In the genomic region with DNA sequence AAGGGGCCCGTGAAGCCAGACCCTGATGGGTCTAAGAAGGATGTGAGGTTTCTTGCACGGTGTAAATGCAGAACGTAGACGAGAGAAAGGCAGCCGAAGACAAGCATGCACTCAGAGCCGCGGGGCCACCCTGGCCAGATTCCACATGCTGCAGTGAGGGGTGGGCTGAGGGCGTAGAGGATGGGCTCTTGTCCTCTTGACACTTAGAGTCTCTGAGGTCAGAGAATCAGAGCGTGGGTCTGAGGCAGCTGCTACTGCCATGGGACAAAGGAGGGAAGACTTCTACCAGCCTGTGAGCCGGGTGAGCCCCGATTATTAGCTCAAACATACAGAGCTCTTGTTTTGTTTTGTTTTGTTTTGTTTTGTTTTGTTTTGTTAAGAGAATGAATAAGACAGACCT, we compare ENCODE assay signal across 10 mouse cellular contexts. TPM values are rescaled to one million over a fixed set of nuclear protein-coding genes. Genes with fewer than 3 reads are reported as not detected.
DNase-seq lines count a peak whose midpoint lies in the region; ATAC-seq and TF ChIP-seq lines count a peak whose summit lies in the region.
"Had no signal": no experiment of that assay in that cellular context is flagged by ENCODE, and none has a peak within 500 bp of the region (broad histone marks: within the 10 kb centered on the region; RNA-seq: fewer than 3 reads in every experiment).

No protein-coding gene starts in this region.

- 37% methylated on average over 11 of the region's 11 CpGs for WGBS in heart, embryonic 13.5 days
- 1% methylated on average over 11 of the region's 11 CpGs for WGBS in forebrain, postnatal 0 days
- 5% methylated on average over 11 of the region's 11 CpGs for WGBS in midbrain, embryonic 13.5 days

- TF ChIP-seq CTCF in forebrain, postnatal 0 days (IDR thresholded peaks at IDR 0.05; ENCODE audit: low read depth): no peak

- DNase-seq in heart, adult 18-20 months: no peak
- peak; percentile 59 for DNase-seq in embryo, embryonic 10.5 days (ENCODE audit: low spot score)
- DNase-seq in forebrain, postnatal 0 days: no peak
- DNase-seq in right cerebral cortex, postnatal 10 days (ENCODE audit: low spot score in 2 of 2): no peak
- DNase-seq in left cerebral cortex, adult 8-10 months (ENCODE audit: low spot score in 2 of 2): no peak
- DNase-seq: kidney, adult 11 months; left cerebral cortex, postnatal 4 days had no signal

- no peak overlapping the region for H3K27ac ChIP-seq in heart, embryonic 13.5 days (replicated peaks)
- no peak overlapping the region for H3K27ac ChIP-seq in forebrain, postnatal 0 days (ENCODE audit: low read depth, low read length)
- 0 out of 2 replicates have a peak overlapping the region, but pooled peaks have one; percentile 60 for H3K27ac ChIP-seq in midbrain, embryonic 13.5 days

- H3K4me1 ChIP-seq in heart, embryonic 13.5 days: peaks cover 18% of the 10 kb centered on the region
- H3K4me1 ChIP-seq in forebrain, postnatal 0 days (ENCODE audit: insufficient read depth): peaks cover 13% of the 10 kb centered on the region; the same call in 1 of the 2 replicates
- peaks cover 42% of the 10 kb centered on the region for H3K4me1 ChIP-seq in midbrain, embryonic 13.5 days (replicated peaks)

- H3K9me3 ChIP-seq in heart, embryonic 13.5 days: no peaks in the 10 kb centered on the region
- no peaks in the 10 kb centered on the region for H3K9me3 ChIP-seq in forebrain, postnatal 0 days (ENCODE audit: low read length)
- no peaks in the 10 kb centered on the region for H3K9me3 ChIP-seq in midbrain, embryonic 13.5 days

- no peak for ATAC-seq in heart, embryonic 13.5 days (ENCODE audit: extremely low read depth, insufficient number of reproducible peaks, low FRiP score, low TSS enrichment)
- ATAC-seq in forebrain, postnatal 0 days: no peak
- 0 out of 2 replicates have a peak, but pooled peaks have one; percentile 3 for ATAC-seq in midbrain, embryonic 13.5 days
- no peak for ATAC-seq in activated CD4-positive, CD25-positive, alpha-beta regulatory T cell, adult 4 months

- H3K36me3 ChIP-seq in heart, embryonic 13.5 days: no peaks in the 10 kb centered on the region
- H3K36me3 ChIP-seq in forebrain, postnatal 0 days (ENCODE audit: insufficient read depth): no peaks in the 10 kb centered on the region
- no peaks in the 10 kb centered on the region for H3K36me3 ChIP-seq in midbrain, embryonic 13.5 days

- H3K27me3 ChIP-seq in heart, embryonic 13.5 days (replicated peaks): no peaks in the 10 kb centered on the region
- H3K27me3 ChIP-seq in forebrain, postnatal 0 days (ENCODE audit: insufficient read depth, low read length): no peaks in the 10 kb centered on the region
- H3K27me3 ChIP-seq in midbrain, embryonic 13.5 days: peaks cover 3% of the 10 kb centered on the region; the same call in 1 of the 2 replicates

- H3K4me3 ChIP-seq in heart, embryonic 13.5 days: no peak overlapping the region
- no peak overlapping the region for H3K4me3 ChIP-seq in forebrain, postnatal 0 days (ENCODE audit: low read depth, low read length)
- peak overlapping the region; percentile 10 for H3K4me3 ChIP-seq in midbrain, embryonic 13.5 days (replicated peaks)

- peak overlapping the region; percentile 43 for H3K4me2 ChIP-seq in heart, embryonic 13.5 days
- H3K4me2 ChIP-seq in forebrain, postnatal 0 days (ENCODE audit: low read depth): peak overlapping the region; percentile 30
- H3K4me2 ChIP-seq in midbrain, embryonic 13.5 days (replicated peaks): peak overlapping the region; percentile 45

- peak overlapping the region; percentile 61 for H3K9ac ChIP-seq in heart, embryonic 13.5 days
- H3K9ac ChIP-seq in forebrain, postnatal 0 days: no peak overlapping the region
- H3K9ac ChIP-seq in midbrain, embryonic 13.5 days (replicated peaks): peak overlapping the region; percentile 36; the same call in 1 of the 2 replicates

RNA-seq across cellular contexts. Expression of gene Fbxl14, which starts 11.1 kb away (rescaled TPM):
- polyA plus RNA-seq in heart, embryonic 13.5 days (2015; fragmentation: Nextera tagmentation; extraction: Ambion mirVana): 2.8 and 3.0 TPM in 2 replicates
- 10 to 100 TPM; 15.0 to 15.6 TPM for total RNA-seq in heart, adult 18-20 months (2021)
- 40.3 and 54.5 TPM in 2 replicates for total RNA-seq in forebrain, postnatal 0 days (2014; rRNA removed)
- polyA plus RNA-seq in forebrain, postnatal 0 days (2015; fragmentation: Nextera tagmentation; extraction: Ambion mirVana): 1.9 and 2.2 TPM in 2 replicates
- 3.5 and 4.1 TPM in 2 replicates for polyA plus RNA-seq in midbrain, embryonic 13.5 days (2015; fragmentation: Nextera tagmentation; extraction: Ambion mirVana)
- 10 to 100 TPM; 13.2 to 15.8 TPM for polyA plus RNA-seq in activated CD4-positive, CD25-positive, alpha-beta regulatory T cell, adult 4 months (2017; shearing (Covaris generic))
- total RNA-seq in left cerebral cortex, adult 8-10 months (2022): 10 to 100 TPM; 31.1 to 35.0 (median 32.7) TPM

RNA-seq across cellular contexts. Expression of gene Wnt5b, which starts 53.6 kb away (rescaled TPM):
- 6.3 and 8.2 TPM in 2 replicates for polyA plus RNA-seq in heart, embryonic 13.5 days (2015; fragmentation: Nextera tagmentation; extraction: Ambion mirVana)
- total RNA-seq in heart, adult 18-20 months (2021): 1 to 10 TPM; 2.4 to 2.5 TPM
- total RNA-seq in forebrain, postnatal 0 days (2014; rRNA removed): 3.1 and 4.4 TPM in 2 replicates
- 2.2 and 2.5 TPM in 2 replicates for polyA plus RNA-seq in forebrain, postnatal 0 days (2015; fragmentation: Nextera tagmentation; extraction: Ambion mirVana)
- 2.8 and 3.6 TPM in 2 replicates for polyA plus RNA-seq in midbrain, embryonic 13.5 days (2015; fragmentation: Nextera tagmentation; extraction: Ambion mirVana)
- not detected for polyA plus RNA-seq in activated CD4-positive, CD25-positive, alpha-beta regulatory T cell, adult 4 months (2017; shearing (Covaris generic))
- total RNA-seq in left cerebral cortex, adult 8-10 months (2022): 1 to 10 TPM; 1.9 to 2.1 (median 2.0) TPM
